Mouse (Mus musculus): ENCODE measurements at regions not wholly inside any gene's neighbourhood (a gene's known extent, or its start where the extent isn't known, plus 50 kb on each side); places are given as distances from the start of the nearest gene placed in this dataset.
A peak's percentile ranks its signal among the peaks of the same experiment; 100 is the strongest.

DNA sequence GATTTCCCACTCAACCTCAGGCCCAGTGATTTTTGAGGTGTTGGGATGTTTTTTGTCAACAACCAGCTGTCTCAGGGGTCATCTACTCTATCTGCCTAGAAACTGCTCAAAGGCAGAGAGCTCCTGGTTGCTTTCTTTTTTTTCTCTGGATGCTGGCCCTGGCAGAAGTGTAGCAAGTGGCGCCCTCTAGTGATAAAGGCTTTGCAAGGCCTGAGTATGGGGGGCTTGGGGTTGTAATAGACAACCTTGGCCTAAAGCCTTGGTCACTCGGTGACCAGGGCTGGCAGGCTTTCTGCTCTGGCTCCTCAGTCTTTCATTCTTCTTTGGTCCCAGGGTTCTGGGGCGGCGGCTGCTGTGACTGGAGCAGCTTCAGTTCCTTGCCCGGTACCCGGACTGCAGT is 142.0 kb upstream of the Kcng1 start:
- TF ChIP-seq CTCF (conservative IDR thresholded peaks at IDR 0.05 in 1 of 2, IDR thresholded peaks at IDR 0.05 in 1 of 2; ENCODE audit: low read depth in 2 of 2, low read length in 2 of 2) (peak in 1 of 2 experiments; percentile 43; a peak in 1 of 4 replicates), RAD21 (IDR thresholded peaks at IDR 0.05; ENCODE audit: low read depth, low read length) (no peak), RCOR1 (conservative IDR thresholded peaks at IDR 0.05; ENCODE audit: low read depth, low read length) (no peak), MEF2A (IDR thresholded peaks at IDR 0.05; ENCODE audit: borderline replicate concordance, low read depth, low read length) (no peak), CHD2 (IDR thresholded peaks at IDR 0.05; ENCODE audit: low read length) (no peak), ELF1 (IDR thresholded peaks at IDR 0.05; ENCODE audit: low read depth, low read length) (no peak), EP300 (IDR thresholded peaks at IDR 0.05; ENCODE audit: low read length) (no peak), ZMIZ1 (IDR thresholded peaks at IDR 0.05; ENCODE audit: low read depth, low read length) (no peak), TBP (conservative IDR thresholded peaks at IDR 0.05; ENCODE audit: low read depth, low read length) (no peak), POLR2A (IDR thresholded peaks at IDR 0.05; ENCODE audit: low read depth, low read length) (no peak)

All from CH12.LX (cell line).